Mouse (Mus musculus): ENCODE measurements around the gene Phyhipl. TPM values are rescaled to one million over a fixed set of nuclear protein-coding genes. Genes with fewer than 3 reads are reported as not detected.

The Phyhipl gene
- total and polyA plus RNA-seq, 2 experiments: not detected

DNA sequence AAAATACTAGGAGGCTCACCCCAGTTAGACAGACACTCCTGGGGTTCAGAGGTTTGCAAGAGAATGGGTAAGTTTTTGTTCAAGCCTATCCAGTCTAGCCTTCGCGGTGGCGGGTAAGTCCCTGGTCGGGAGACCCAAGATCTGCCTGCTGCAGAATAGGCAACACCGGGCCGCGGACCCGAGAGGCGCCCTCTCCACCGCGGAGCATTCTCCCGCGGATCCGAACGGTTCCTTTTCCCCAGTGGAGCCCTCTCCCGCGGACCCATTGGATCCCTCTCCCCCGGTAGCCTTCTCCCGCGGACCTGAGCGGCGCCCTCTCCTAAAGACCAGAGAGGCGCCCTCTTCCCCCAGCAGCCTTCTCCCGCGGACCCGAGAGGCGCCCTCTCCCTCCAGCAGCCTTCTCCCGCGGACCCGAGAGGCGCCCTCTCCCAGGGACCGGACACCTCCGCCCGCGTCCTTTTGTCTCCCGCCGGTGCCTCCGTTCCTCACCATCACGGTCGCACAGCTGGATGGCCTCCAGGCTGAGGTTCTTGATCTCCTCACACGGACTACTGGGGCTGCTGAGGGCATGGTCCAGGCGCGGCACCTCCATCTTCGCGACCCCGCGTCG lies 57.1 kb downstream of the Phyhipl start:
- Histone ChIP-seq H3K9ac (ENCODE audit: low read depth, low read length) (peak overlapping the region; percentile 48), H3K4me3 (ENCODE audit: insufficient read depth, low read depth, low read length) (peak overlapping the region; percentile 51; the same call in 1 of the 2 replicates), H3K4me1 (ENCODE audit: control insufficient read depth, insufficient read depth, low read length) (peaks cover 3% of the 10 kb centered on the region; the same call in 1 of the 2 replicates), H3K36me3 (ENCODE audit: control insufficient read depth, insufficient read depth, low read length) (no peaks in the 10 kb centered on the region), H3K79me2 (ENCODE audit: control insufficient read depth, insufficient read depth, low read length) (no peaks in the 10 kb centered on the region), H3K27ac (replicated peaks; ENCODE audit: insufficient read depth, low read depth, low read length) (no peak overlapping the region), H3K27me3 (ENCODE audit: control insufficient read depth, insufficient read depth, low read length) (peaks cover 21% of the 10 kb centered on the region)
- no peak for TF ChIP-seq POLR2A (IDR thresholded peaks at IDR 0.05; ENCODE audit: extremely low read depth, insufficient read depth, low read length)
- TF ChIP-seq CTCF (IDR thresholded peaks at IDR 0.05; ENCODE audit: low read depth, low read length): no peak
- DNase-seq (ENCODE audit: extremely low read depth, low read depth, low spot score): no peak
- 2% methylated on average over 48 of the region's 48 CpGs for WGBS

DNA sequence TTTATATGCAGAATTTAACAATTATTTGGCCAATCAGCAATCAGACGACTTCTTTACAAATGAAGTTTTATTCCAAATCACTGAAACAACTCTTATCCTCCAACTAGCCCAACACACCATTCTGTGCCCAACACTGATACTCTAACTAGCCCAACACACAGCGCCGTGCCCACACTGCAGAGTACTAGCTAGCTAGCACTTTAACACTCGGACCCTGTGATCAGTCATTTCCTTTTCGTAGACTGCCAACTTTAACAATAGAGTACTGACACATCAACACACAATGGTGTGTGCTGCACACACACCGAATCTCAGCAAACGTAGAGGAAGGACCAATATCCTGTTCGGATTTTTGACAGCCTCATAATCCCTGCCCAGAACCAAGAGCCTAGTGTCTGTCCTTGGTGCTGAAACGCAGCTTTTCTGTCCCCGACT lies 57.7 kb downstream of the Phyhipl start:
- no peak overlapping the region for H3K4me3 ChIP-seq (ENCODE audit: insufficient read depth, low read depth, low read length)
- H3K36me3 ChIP-seq (ENCODE audit: control insufficient read depth, insufficient read depth, low read length): no peaks in the 10 kb centered on the region
- H3K4me1 ChIP-seq (ENCODE audit: control insufficient read depth, insufficient read depth, low read length): peaks cover 3% of the 10 kb centered on the region; the same call in 1 of the 2 replicates
- no peaks in the 10 kb centered on the region for H3K79me2 ChIP-seq (ENCODE audit: control insufficient read depth, insufficient read depth, low read length)
- WGBS: 24% methylated on average over 10 of the region's 10 CpGs
- DNase-seq (ENCODE audit: extremely low read depth, low read depth, low spot score): peak; percentile 2
- peaks cover 21% of the 10 kb centered on the region for H3K27me3 ChIP-seq (ENCODE audit: control insufficient read depth, insufficient read depth, low read length)
- H3K9ac ChIP-seq (ENCODE audit: low read depth, low read length): no peak overlapping the region
- TF ChIP-seq POLR2A (IDR thresholded peaks at IDR 0.05; ENCODE audit: extremely low read depth, insufficient read depth, low read length): no peak
- TF ChIP-seq CTCF (IDR thresholded peaks at IDR 0.05; ENCODE audit: low read depth, low read length): no peak
- no peak overlapping the region for H3K27ac ChIP-seq (replicated peaks; ENCODE audit: insufficient read depth, low read depth, low read length)

DNA sequence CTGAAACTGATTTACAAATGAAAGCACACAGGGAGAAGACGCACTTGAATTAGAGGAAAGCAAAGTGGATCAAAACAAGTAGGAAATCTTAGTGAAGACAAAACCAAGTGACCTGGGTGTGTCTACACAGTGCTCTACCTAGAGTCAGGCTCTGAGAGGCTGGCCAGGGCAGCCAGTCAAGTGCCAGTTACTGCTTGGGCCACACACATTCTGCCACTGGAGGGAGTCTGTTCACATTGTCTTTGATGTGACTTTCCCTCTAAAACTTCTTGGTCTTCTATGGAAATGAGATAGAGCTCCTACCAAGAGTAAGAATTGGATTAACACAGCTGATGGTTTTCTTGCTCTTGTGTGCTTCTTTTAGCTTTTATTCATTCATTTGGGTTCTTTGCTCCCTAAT lies 61.8 kb downstream of the Phyhipl start:
- no peaks in the 10 kb centered on the region for H3K36me3 ChIP-seq (ENCODE audit: control insufficient read depth, insufficient read depth, low read length)
- no peak for DNase-seq (ENCODE audit: extremely low read depth, low read depth, low spot score)
- WGBS: 63% methylated on average over 1 of the region's 1 CpGs

DNA sequence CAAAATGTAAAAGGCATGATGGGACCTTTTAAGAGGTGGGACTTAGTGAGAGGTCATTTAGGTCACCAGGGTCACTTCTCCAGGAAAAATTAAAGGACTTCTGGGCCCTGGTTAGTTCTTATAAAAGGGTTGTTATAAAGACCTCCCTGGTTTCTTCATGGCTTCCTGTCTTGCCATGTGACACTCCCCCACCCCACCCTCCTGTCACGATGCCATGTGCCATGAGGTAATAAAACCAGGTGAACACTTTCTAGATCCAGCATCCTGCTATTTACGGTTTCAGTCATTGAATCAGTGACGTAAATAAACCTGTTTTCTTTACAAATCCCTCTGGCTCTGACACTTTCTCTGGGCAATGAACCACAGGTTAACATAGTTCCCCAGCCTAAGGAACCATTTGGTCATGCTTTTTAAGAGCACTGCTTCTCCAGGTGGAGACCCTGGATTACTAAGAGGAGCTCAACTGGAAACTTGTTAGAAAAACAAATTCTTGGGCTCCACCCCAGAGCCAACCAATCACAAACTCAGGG lies 68.8 kb downstream of the Phyhipl start:
- Histone ChIP-seq H3K9ac (ENCODE audit: low read depth, low read length) (no peak overlapping the region), H3K4me1 (ENCODE audit: control insufficient read depth, insufficient read depth, low read length) (no peaks in the 10 kb centered on the region), H3K27ac (replicated peaks; ENCODE audit: insufficient read depth, low read depth, low read length) (no peak overlapping the region), H3K36me3 (ENCODE audit: control insufficient read depth, insufficient read depth, low read length) (no peaks in the 10 kb centered on the region), H3K27me3 (ENCODE audit: control insufficient read depth, insufficient read depth, low read length) (no peaks in the 10 kb centered on the region), H3K79me2 (ENCODE audit: control insufficient read depth, insufficient read depth, low read length) (no peaks in the 10 kb centered on the region), H3K4me3 (ENCODE audit: insufficient read depth, low read depth, low read length) (no peak overlapping the region)
- TF ChIP-seq CTCF (IDR thresholded peaks at IDR 0.05; ENCODE audit: low read depth, low read length) (no peak), POLR2A (IDR thresholded peaks at IDR 0.05; ENCODE audit: extremely low read depth, insufficient read depth, low read length) (no peak)
- 80% methylated on average over 3 of the region's 3 CpGs for WGBS
- no peak for DNase-seq (ENCODE audit: extremely low read depth, low read depth, low spot score)

More for the DNA sequence above, 61.8 kb downstream of the Phyhipl start:
- Histone ChIP-seq H3K9ac (ENCODE audit: low read depth, low read length) (no peak overlapping the region), H3K27ac (replicated peaks; ENCODE audit: insufficient read depth, low read depth, low read length) (no peak overlapping the region), H3K79me2 (ENCODE audit: control insufficient read depth, insufficient read depth, low read length) (no peaks in the 10 kb centered on the region), H3K4me3 (ENCODE audit: insufficient read depth, low read depth, low read length) (no peak overlapping the region), H3K4me1 (ENCODE audit: control insufficient read depth, insufficient read depth, low read length) (peaks cover 3% of the 10 kb centered on the region; the same call in 1 of the 2 replicates), H3K27me3 (ENCODE audit: control insufficient read depth, insufficient read depth, low read length) (peaks cover 13% of the 10 kb centered on the region)
- TF ChIP-seq CTCF (IDR thresholded peaks at IDR 0.05; ENCODE audit: low read depth, low read length): no peak
- TF ChIP-seq POLR2A (IDR thresholded peaks at IDR 0.05; ENCODE audit: extremely low read depth, insufficient read depth, low read length): no peak

DNA sequence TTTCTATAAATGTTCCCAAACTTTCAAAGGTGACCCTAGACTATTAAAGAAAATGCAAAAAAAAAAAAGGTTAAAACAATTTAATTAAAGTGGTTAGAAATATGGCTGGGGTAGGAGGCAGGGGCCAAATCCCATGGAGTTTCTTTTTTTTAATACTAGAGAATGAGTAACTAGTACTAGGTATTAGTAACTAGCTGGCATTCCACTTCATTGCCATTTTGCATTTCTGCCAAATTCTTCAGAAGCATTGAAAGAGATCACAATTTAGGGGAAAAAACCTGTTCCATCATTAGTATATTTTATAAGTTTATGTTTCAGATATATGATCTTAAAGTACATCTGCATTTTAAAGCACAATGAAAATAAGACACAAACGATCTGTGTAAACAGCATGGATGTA lies 71.6 kb downstream of the Phyhipl start:
- no peaks in the 10 kb centered on the region for H3K79me2 ChIP-seq (ENCODE audit: control insufficient read depth, insufficient read depth, low read length)
- H3K4me3 ChIP-seq (ENCODE audit: insufficient read depth, low read depth, low read length): no peak overlapping the region
- no peak for DNase-seq (ENCODE audit: extremely low read depth, low read depth, low spot score)
- WGBS: 77% methylated on average over 1 of the region's 1 CpGs
- no peak overlapping the region for H3K27ac ChIP-seq (replicated peaks; ENCODE audit: insufficient read depth, low read depth, low read length)
- H3K9ac ChIP-seq (ENCODE audit: low read depth, low read length): no peak overlapping the region
- H3K36me3 ChIP-seq (ENCODE audit: control insufficient read depth, insufficient read depth, low read length): no peaks in the 10 kb centered on the region
- TF ChIP-seq POLR2A (IDR thresholded peaks at IDR 0.05; ENCODE audit: extremely low read depth, insufficient read depth, low read length): no peak
- TF ChIP-seq CTCF (IDR thresholded peaks at IDR 0.05; ENCODE audit: low read depth, low read length): no peak
- H3K27me3 ChIP-seq (ENCODE audit: control insufficient read depth, insufficient read depth, low read length): no peaks in the 10 kb centered on the region
- H3K4me1 ChIP-seq (ENCODE audit: control insufficient read depth, insufficient read depth, low read length): no peaks in the 10 kb centered on the region

All from liver, adult 2 months (tissue).